In the genomic region with DNA sequence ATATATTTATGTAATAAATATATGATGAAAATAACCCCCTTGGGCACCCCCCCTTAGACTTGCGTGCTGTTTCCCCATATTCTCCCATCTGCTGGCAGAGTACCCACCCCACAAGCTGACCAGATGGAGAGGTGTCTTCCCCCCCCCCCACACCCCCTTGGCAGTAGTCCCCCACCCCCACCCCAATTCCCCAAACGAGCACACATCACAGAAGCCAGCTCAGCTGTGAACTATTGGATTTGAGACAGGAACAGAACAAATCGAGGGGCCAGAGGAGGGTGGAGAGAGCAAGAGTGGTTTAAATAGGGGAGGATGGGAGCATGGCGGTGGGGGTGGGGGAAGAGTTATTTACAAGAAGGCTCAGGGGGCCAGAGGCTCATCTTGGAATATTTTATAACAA, we compare ENCODE assay signal across 9 mouse cellular contexts. TPM values are rescaled to one million over a fixed set of nuclear protein-coding genes. Genes with fewer than 3 reads are reported as not detected.
DNase-seq lines count a peak whose midpoint lies in the region; ATAC-seq lines count a peak whose summit lies in the region.
"Had no signal": no experiment of that assay in that cellular context is flagged by ENCODE, and none has a peak within 500 bp of the region (broad histone marks: within the 10 kb centered on the region; RNA-seq: fewer than 3 reads in every experiment).

No protein-coding gene starts in this region.

- peak overlapping the region; percentile 41 for H3K4me3 ChIP-seq in heart, embryonic 12.5 days
- H3K4me3 ChIP-seq in embryonic facial prominence, embryonic 10.5 days, result peak overlapping the region; percentile 43
- peak overlapping the region; percentile 43 for H3K4me3 ChIP-seq in hindbrain, embryonic 10.5 days
- H3K4me3 ChIP-seq in midbrain, embryonic 10.5 days, result peak overlapping the region; percentile 50

- H3K4me2 ChIP-seq in heart, embryonic 12.5 days, result peak overlapping the region; percentile 70

- peaks cover 61% of the 10 kb centered on the region for H3K36me3 ChIP-seq in heart, embryonic 12.5 days
- H3K36me3 ChIP-seq in embryonic facial prominence, embryonic 10.5 days (replicated peaks), result peaks cover 65% of the 10 kb centered on the region
- H3K36me3 ChIP-seq in hindbrain, embryonic 10.5 days, result peaks cover 69% of the 10 kb centered on the region
- H3K36me3 ChIP-seq in midbrain, embryonic 10.5 days, result peaks cover 50% of the 10 kb centered on the region

- H3K27me3 ChIP-seq in heart, embryonic 12.5 days (replicated peaks), result no peaks in the 10 kb centered on the region
- H3K27me3 ChIP-seq in embryonic facial prominence, embryonic 10.5 days (replicated peaks; ENCODE audit: low read depth, poor library complexity, severe bottlenecking), result peaks cover 6% of the 10 kb centered on the region; the same call in 1 of the 2 replicates
- H3K27me3 ChIP-seq in hindbrain, embryonic 10.5 days (ENCODE audit: insufficient read depth, poor library complexity, severe bottlenecking), result no peaks in the 10 kb centered on the region
- H3K27me3 ChIP-seq in midbrain, embryonic 10.5 days (ENCODE audit: low read depth, poor library complexity, severe bottlenecking), result no peaks in the 10 kb centered on the region
- H3K27me3 ChIP-seq: CH12.LX had no signal

- peak overlapping the region; percentile 78 for H3K9ac ChIP-seq in heart, embryonic 12.5 days

- DNase-seq in heart, postnatal 4 days, result no peak
- DNase-seq in embryonic facial prominence, embryonic 10.5 days (ENCODE audit: low spot score), result no peak
- DNase-seq in hindbrain, embryonic 10.5 days (ENCODE audit: low spot score), result no peak
- no peak for DNase-seq in midbrain, embryonic 10.5 days (ENCODE audit: low spot score)
- no peak for DNase-seq in spleen, postnatal 10 days (ENCODE audit: low spot score in 2 of 2)
- no peak for DNase-seq in adrenal gland, adult 8-10 months

- H3K4me1 ChIP-seq in heart, embryonic 12.5 days (replicated peaks), result peaks cover 84% of the 10 kb centered on the region
- H3K4me1 ChIP-seq in embryonic facial prominence, embryonic 10.5 days, result peaks cover 61% of the 10 kb centered on the region
- H3K4me1 ChIP-seq in hindbrain, embryonic 10.5 days (replicated peaks), result peaks cover 60% of the 10 kb centered on the region
- peaks cover 55% of the 10 kb centered on the region for H3K4me1 ChIP-seq in midbrain, embryonic 10.5 days

- peak overlapping the region; percentile 93 for H3K27ac ChIP-seq in heart, embryonic 12.5 days (ENCODE audit: poor library complexity, severe bottlenecking)
- H3K27ac ChIP-seq in embryonic facial prominence, embryonic 10.5 days (replicated peaks), result no peak overlapping the region
- peak overlapping the region; percentile 84 for H3K27ac ChIP-seq in hindbrain, embryonic 10.5 days
- peak overlapping the region; percentile 84 for H3K27ac ChIP-seq in midbrain, embryonic 10.5 days (replicated peaks)

- WGBS in heart, embryonic 12.5 days, result 23% methylated on average over 4 of the region's 4 CpGs
- 27% methylated on average over 4 of the region's 4 CpGs for WGBS in embryonic facial prominence, embryonic 10.5 days
- 22% methylated on average over 4 of the region's 4 CpGs for WGBS in hindbrain, embryonic 10.5 days
- 32% methylated on average over 4 of the region's 4 CpGs for WGBS in midbrain, embryonic 10.5 days

- no peak for ATAC-seq in heart, embryonic 12.5 days (ENCODE audit: insufficient number of reproducible peaks, low FRiP score)
- no peak for ATAC-seq in inflammation-experienced regulatory T-cells, adult 6 months

- H3K9me3 ChIP-seq in heart, embryonic 12.5 days (replicated peaks), result no peaks in the 10 kb centered on the region
- no peaks in the 10 kb centered on the region for H3K9me3 ChIP-seq in embryonic facial prominence, embryonic 10.5 days
- H3K9me3 ChIP-seq in hindbrain, embryonic 10.5 days, result no peaks in the 10 kb centered on the region
- no peaks in the 10 kb centered on the region for H3K9me3 ChIP-seq in midbrain, embryonic 10.5 days (replicated peaks)

RNA-seq across cellular contexts. Expression of a gene that starts 7.4 kb away (rescaled TPM):
- 6.4 TPM in 2 replicates for polyA plus RNA-seq in heart, embryonic 12.5 days (2016; fragmentation: Nextera tagmentation; extraction: Ambion mirVana)
- 10 to 100 TPM; 26.3 to 27.6 TPM for total RNA-seq in heart, postnatal 4 days (2021)
- polyA plus RNA-seq in embryonic facial prominence, embryonic 10.5 days (2016; fragmentation: Nextera tagmentation; extraction: Ambion mirVana), result 1.1 and 1.8 TPM in 2 replicates
- 1.2 and 1.5 TPM in 2 replicates for polyA plus RNA-seq in hindbrain, embryonic 10.5 days (2016; fragmentation: Nextera tagmentation; extraction: Ambion mirVana)
- 1.4 TPM in 2 replicates for polyA plus RNA-seq in midbrain, embryonic 10.5 days (2016; fragmentation: Nextera tagmentation; extraction: Ambion mirVana)
- 100 to 1,000 TPM; 140 to 286 (median 201) TPM for total RNA-seq in adrenal gland, adult 8-10 months (2022)
- 1 to 10 TPM; 6.5 to 8.4 (median 7.3) TPM for polyA plus RNA-seq in inflammation-experienced regulatory T-cells, adult 6 months (2017; shearing (Covaris generic))

RNA-seq across cellular contexts. Expression of a gene that starts 27.3 kb away (rescaled TPM):
- polyA plus RNA-seq in heart, embryonic 12.5 days (2016; fragmentation: Nextera tagmentation; extraction: Ambion mirVana), result 27.0 and 29.8 TPM in 2 replicates
- total RNA-seq in heart, postnatal 4 days (2021), result 100 to 1,000 TPM; 171 to 183 TPM
- 8.8 and 9.1 TPM in 2 replicates for polyA plus RNA-seq in embryonic facial prominence, embryonic 10.5 days (2016; fragmentation: Nextera tagmentation; extraction: Ambion mirVana)
- polyA plus RNA-seq in hindbrain, embryonic 10.5 days (2016; fragmentation: Nextera tagmentation; extraction: Ambion mirVana), result 12.8 and 22.2 TPM in 2 replicates
- 9.5 and 15.6 TPM in 2 replicates for polyA plus RNA-seq in midbrain, embryonic 10.5 days (2016; fragmentation: Nextera tagmentation; extraction: Ambion mirVana)
- 100 to 1,000 TPM in 1 of 4 experiments, 10 to 100 TPM in 3; 67.1 to 111 (median 82.9) TPM for total RNA-seq in adrenal gland, adult 8-10 months (2022)
- 1 to 10 TPM; 1.3 to 6.3 (median 5.2) TPM for polyA plus RNA-seq in inflammation-experienced regulatory T-cells, adult 6 months (2017; shearing (Covaris generic))

RNA-seq across cellular contexts. Expression of a gene that starts 27.6 kb away (rescaled TPM):
- 20.3 and 21.4 TPM in 2 replicates for polyA plus RNA-seq in heart, embryonic 12.5 days (2016; fragmentation: Nextera tagmentation; extraction: Ambion mirVana)
- total RNA-seq in heart, postnatal 4 days (2021), result 10 to 100 TPM; 67.8 to 71.5 TPM
- polyA plus RNA-seq in embryonic facial prominence, embryonic 10.5 days (2016; fragmentation: Nextera tagmentation; extraction: Ambion mirVana), result 23.4 and 23.5 TPM in 2 replicates
- 24.4 and 25.2 TPM in 2 replicates for polyA plus RNA-seq in hindbrain, embryonic 10.5 days (2016; fragmentation: Nextera tagmentation; extraction: Ambion mirVana)
- polyA plus RNA-seq in midbrain, embryonic 10.5 days (2016; fragmentation: Nextera tagmentation; extraction: Ambion mirVana), result 22.9 and 24.3 TPM in 2 replicates
- 10 to 100 TPM; 93.5 to 98.5 (median 93.7) TPM for total RNA-seq in adrenal gland, adult 8-10 months (2022)
- polyA plus RNA-seq in inflammation-experienced regulatory T-cells, adult 6 months (2017; shearing (Covaris generic)), result 10 to 100 TPM; 16.7 to 26.3 (median 20.4) TPM

RNA-seq across cellular contexts. Expression of a gene that starts 37.0 kb away (rescaled TPM):
- 31.8 and 33.3 TPM in 2 replicates for polyA plus RNA-seq in heart, embryonic 12.5 days (2016; fragmentation: Nextera tagmentation; extraction: Ambion mirVana)
- total RNA-seq in heart, postnatal 4 days (2021), result 10 to 100 TPM; 26.9 to 28.4 TPM
- 47.5 and 48.3 TPM in 2 replicates for polyA plus RNA-seq in embryonic facial prominence, embryonic 10.5 days (2016; fragmentation: Nextera tagmentation; extraction: Ambion mirVana)
- polyA plus RNA-seq in hindbrain, embryonic 10.5 days (2016; fragmentation: Nextera tagmentation; extraction: Ambion mirVana), result 49.5 and 55.9 TPM in 2 replicates
- 49.0 and 55.7 TPM in 2 replicates for polyA plus RNA-seq in midbrain, embryonic 10.5 days (2016; fragmentation: Nextera tagmentation; extraction: Ambion mirVana)
- total RNA-seq in adrenal gland, adult 8-10 months (2022), result 10 to 100 TPM; 34.3 to 47.2 (median 41.6) TPM
- polyA plus RNA-seq in inflammation-experienced regulatory T-cells, adult 6 months (2017; shearing (Covaris generic)), result 10 to 100 TPM in 2 of 3 experiments, 1 to 10 TPM in 1; 8.7 to 14.8 (median 11.6) TPM

RNA-seq across cellular contexts. Expression of a gene that starts 38.5 kb away (rescaled TPM):
- polyA plus RNA-seq in heart, embryonic 12.5 days (2016; fragmentation: Nextera tagmentation; extraction: Ambion mirVana), result 45.9 and 48.1 TPM in 2 replicates
- 10 to 100 TPM; 51.7 to 52.3 TPM for total RNA-seq in heart, postnatal 4 days (2021)
- 73.9 and 78.1 TPM in 2 replicates for polyA plus RNA-seq in embryonic facial prominence, embryonic 10.5 days (2016; fragmentation: Nextera tagmentation; extraction: Ambion mirVana)
- 76.9 and 83.6 TPM in 2 replicates for polyA plus RNA-seq in hindbrain, embryonic 10.5 days (2016; fragmentation: Nextera tagmentation; extraction: Ambion mirVana)
- polyA plus RNA-seq in midbrain, embryonic 10.5 days (2016; fragmentation: Nextera tagmentation; extraction: Ambion mirVana), result 74.1 and 82.2 TPM in 2 replicates
- 10 to 100 TPM; 47.7 to 63.3 (median 55.7) TPM for total RNA-seq in adrenal gland, adult 8-10 months (2022)
- polyA plus RNA-seq in inflammation-experienced regulatory T-cells, adult 6 months (2017; shearing (Covaris generic)), result 10 to 100 TPM; 23.8 to 32.5 (median 28.3) TPM
